Mouse (Mus musculus) CD4-positive helper T cell, adult 2 months (primary cell): ENCODE results near the gene Gm27021.

Experiments used
- DNase-seq: peaks from one replicate; pipeline ENCODE4 v3.0.0-alpha.2; 2012; ENCODE audit warnings: low read depth, missing footprints, low spot score

The Gm27021 gene

DNA sequence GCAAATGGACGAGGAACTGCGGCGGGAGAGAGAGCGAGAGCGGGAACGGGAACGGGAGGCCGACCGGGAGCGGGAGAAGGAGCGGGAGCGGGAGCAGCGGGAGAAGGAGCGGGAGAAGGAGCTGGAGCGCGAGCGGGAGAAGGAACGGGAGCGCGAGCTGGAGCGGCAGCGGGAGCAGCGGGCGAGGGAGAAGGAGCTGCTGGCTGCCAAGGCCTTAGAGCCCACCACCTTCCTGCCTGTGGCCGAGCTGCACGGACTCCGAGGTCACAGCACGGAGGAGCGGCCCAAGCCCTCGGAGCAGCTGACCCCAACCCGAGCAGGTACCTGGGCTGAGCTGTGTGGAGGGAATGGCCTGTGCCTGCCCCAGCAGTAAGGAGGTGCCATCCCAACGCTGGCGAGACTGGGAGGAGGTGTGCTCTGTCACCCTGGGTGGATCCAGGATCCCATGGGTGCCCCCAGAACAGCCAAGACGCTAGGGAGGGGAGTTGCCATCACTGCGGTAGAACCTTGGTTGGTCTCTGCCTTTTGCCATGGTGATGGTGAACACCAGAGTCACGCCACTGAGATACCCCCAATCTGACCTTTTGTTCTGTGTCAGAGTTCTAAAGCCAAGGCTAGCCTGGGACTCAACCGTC lies 99.6 kb downstream of the Gm27021 start:
- no peak for DNase-seq

DNA sequence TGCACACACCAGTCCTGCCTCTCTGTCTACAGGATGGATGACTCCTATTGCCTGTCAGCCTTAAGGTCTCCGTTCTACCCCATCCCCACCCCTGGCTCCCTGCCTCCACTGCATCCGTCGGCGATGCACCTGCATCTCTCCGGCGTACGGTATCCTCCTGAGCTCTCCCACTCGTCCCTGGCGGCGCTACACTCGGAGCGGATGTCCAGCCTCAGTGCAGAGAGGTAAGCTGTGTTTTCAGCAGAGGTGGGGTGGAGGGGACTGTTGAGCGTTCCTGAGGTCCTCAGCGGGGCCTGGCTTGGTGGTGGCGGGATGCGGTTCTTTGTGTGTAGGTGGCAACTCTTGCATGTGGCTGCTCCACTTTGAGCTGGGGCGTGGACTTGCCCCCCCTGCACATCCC lies 100.1 kb downstream of the Gm27021 start:
- DNase-seq: no peak

DNA sequence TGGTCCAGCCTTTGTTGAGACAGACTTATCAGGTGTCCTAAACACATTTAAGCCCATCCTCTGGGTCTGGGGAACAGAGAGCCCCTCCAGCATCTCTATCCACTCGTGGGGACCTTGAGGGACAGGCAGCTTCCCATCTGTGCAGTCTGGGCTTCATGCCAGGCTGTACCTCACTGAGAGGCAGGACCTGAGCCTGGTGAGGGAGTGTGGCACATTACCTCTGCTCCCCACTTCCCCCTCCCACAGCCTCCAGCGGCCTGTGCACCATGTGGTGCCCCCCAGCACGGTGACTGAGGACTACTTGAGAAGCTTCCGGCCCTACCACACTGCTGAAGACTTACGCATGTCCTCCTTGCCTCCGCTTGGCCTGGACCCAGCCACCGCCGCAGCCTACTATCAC lies 101.2 kb downstream of the Gm27021 start:
- DNase-seq: no peak

DNA sequence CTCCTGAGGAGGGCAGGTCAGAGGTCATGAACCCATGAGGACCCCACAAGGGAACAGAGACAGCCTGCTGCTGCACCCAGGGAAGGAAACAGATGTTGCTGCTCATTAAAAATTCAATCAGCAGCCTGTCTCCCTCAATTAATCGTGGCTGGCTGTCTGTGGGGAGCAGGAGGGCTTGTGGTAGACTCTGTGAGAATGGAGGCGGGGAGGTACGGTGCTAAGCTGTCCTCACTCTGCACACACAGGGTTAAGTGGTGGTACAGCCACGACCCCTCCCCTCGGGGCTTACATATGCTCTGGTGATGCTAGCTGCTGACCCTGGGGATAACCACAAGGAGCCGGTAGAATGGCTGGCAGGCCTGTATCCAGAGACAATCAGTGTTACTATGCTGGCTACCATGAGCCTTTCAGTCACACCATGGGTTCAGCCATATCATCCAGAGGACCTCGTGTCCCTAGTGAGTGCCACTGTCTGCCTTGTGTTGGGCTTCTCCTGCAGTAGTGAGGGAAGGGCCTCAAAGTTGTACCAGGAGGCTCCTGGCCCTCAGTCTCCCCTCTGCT lies 102.6 kb downstream of the Gm27021 start:
- no peak for DNase-seq

DNA sequence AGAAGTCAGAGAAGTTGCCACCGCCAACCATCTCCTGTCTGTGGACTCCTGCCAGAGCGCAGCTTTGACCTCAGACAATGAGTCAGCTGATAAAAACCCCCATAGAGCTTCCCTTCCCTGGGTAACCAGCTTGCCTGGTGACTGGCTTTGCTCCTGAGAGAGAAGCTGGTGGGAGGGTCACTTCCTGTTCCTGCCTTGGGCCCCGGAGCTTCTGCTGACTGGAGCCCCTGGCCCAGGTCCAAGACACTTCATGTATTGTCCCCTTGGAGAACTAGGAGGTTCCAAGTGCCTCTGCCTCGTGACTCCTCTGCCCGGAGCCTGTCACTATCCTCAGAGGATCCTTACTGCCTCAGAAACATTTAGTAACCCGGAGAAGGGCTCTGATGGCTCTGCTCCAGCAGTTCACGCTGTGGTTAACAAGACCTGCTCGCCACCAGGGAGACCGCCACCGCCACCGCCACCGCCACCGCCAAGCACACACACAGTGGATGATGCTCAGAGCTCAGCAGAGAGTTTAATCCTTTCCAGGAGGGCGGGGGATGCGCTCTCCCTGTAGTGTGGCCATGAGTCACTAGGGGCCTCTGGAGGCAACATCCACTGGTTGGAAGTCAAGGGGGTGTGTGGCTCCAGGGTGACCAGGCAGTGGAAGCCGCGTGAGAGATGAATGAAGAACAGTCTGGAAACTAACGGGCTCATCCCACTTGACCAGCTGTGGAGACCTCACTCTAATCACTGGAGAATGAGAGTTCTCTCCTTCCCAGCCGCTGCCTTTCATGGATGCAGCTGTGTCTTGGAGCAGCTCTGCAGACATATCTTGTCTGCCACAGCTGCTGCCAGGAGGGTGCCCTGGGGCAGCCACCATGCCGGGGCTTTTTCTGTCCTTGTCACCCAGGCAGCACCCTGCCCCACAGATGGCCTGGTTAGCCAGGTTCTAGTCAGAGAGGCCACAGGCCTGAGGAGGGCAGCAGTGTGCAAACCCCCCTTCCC lies 103.7 kb downstream of the Gm27021 start:
- peak; percentile 46 for DNase-seq

DNA sequence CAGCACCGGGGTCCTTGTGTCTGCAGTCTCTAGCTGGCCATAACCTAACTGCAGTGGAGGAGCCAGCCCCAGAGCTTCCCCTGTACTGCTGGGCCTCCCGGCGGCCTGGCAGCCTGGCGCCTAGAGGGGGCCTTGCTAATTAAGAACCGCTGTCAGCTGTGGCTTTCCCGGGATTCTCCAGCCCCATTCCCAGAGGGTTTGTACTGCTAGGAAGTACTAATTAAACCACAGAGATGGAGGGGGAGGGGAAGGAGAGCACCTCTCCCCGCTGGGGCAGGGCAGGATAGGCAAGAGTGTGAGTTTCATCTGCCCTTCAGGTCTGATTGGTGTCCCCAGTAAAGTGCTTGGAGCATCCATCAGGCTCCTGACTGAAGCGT lies 104.5 kb downstream of the Gm27021 start:
- DNase-seq: no peak

DNA sequence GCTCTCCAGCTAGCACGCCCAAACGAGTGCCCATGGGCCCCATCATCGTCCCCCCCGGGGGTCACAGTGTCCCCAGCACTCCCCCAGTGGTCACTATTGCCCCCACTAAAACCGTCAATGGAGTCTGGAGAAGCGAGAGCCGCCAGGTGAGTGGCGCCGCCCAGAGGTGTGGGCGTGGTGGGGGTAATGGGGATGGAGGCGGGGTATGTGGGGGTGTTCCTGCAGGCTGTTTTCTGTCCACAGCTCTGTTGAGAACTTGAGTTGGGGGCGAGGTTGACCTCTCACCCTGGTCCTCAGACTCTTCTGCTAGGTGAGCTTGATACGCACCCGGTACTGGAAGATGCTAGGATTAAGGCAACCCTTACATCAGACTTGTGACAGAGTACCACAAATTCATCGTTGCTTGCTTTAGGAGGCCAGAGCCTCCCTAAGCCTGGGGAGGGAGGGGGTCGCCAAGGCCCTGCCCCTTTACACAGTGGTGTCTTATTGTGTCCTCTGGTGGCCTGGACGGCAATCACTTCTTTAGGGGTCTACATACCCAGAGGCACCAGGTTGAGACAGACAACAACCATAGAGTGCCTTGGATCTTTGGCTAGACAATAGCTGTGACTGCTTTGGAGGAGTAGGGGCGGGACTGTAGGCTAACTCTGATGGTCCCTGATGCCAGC lies 105.1 kb downstream of the Gm27021 start:
- no peak for DNase-seq

DNA sequence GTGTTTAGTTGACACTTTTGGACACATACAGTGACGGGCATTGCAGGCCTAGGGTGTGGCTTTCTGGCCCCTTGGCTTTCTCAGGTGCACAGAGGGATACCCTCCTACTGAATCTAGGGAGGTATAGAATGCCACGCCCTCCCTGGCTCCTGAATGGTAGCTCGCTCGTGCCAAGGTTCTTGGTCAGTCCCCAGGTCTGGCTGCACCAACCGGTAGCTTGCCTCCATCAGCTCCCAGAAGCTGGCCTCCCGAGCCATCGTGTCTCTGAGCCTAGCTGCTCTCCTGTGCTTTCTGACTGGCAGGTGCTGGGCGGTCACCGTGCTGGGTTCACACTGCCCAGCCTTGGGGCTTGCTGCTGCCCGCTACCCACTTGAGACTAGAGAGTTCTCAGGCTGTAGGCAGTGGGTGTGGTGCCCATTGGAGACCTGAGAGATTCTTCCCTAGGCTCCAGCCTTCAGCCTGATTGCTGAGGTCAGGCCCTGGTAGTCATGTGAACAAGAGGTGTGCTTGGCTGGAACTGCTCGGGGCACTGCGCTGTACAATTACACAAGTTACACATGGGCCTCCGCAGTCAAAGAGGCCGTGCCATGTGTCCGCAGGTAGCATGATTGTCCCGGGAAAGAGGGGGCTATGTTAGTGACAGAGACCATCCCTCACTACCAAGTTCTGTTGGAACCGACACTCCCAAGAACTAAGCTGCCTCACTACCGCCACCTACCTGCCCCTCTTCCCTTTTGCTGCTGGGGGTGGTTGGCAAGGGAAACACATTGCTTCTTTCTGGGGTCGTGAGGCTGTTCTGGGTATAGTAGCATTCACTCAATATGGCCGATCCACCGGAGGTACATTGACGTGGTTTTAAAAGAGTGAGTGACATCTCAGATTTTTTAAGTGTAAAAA lies 106.1 kb downstream of the Gm27021 start:
- no peak for DNase-seq

DNA sequence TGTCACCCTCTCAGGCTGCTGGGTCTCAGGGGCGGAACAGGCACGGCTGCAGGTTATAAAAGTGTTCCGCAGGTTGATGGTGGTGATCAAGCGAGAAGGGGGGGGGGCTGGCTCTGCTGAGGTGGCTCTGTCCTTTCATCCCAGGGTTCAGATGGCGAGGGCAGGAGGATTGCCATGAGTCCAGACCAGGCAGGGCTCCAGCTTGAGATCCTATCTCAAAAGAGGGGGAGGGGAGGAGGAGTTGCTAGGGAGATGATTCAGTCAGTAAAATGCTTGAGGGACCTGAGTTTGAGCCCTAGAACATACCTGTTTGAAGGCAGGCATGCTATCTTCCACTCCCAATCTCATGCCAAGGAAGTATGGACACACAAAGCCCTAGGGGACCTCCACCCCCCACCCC lies 107.3 kb downstream of the Gm27021 start:
- no peak for DNase-seq

DNA sequence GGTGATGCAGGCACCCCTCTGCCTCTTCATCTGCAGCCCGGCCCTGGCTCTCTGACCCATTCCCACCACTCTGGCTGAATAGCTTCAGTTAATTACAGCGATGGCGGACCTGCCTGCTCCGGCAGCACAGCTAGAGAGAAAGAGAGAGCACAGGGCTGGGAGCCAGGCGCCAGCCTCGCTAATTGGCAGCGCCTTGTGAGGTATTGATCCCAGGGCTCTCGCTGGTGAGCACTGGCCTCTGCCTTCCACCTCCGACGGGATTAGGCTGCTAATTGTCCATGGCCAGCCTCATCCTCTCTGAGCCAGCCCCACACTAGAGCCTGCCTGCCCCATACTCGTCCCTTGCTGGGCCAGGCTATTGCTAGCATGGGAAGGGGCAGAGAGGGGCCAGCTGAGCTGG lies 108.2 kb downstream of the Gm27021 start:
- no peak for DNase-seq
